Mouse (Mus musculus): ENCODE results near the gene Hapln4.

Gene Hapln4

GRCm38 (mm10) chr8:70104506-70104905 lies 21.2 kb downstream of the Hapln4 start:
- peak; percentile 44 for DNase-seq

GRCm38 (mm10) chr8:70104922-70105321 lies 21.7 kb downstream of the Hapln4 start:
- no peak for DNase-seq

GRCm38 (mm10) chr8:70110451-70110850 lies 27.2 kb downstream of the Hapln4 start:
- no peak for DNase-seq

GRCm38 (mm10) chr8:70111192-70111795 lies 28.0 kb downstream of the Hapln4 start:
- no peak for DNase-seq

GRCm38 (mm10) chr8:70112401-70113016 lies 29.3 kb downstream of the Hapln4 start:
- DNase-seq = no peak

- DNase-seq = no peak
These were observed 31.2 kb downstream of the Hapln4 start for GRCm38 (mm10) chr8:70114488-70114887.

GRCm38 (mm10) chr8:70114892-70115291 lies 31.6 kb downstream of the Hapln4 start:
- DNase-seq = no peak

GRCm38 (mm10) chr8:70117611-70118010 lies 34.4 kb downstream of the Hapln4 start:
- DNase-seq = peak; percentile 15

- DNase-seq = no peak
These were observed 35.8 kb downstream of the Hapln4 start for GRCm38 (mm10) chr8:70118726-70119700.

- DNase-seq = peak; percentile 55
These were observed 37.4 kb downstream of the Hapln4 start, which contains the start of gene Ncan for GRCm38 (mm10) chr8:70120667-70121066. Ncan (minus strand) TSS chr8:70120873.

- DNase-seq = no peak
These were observed 39.6 kb downstream of the Hapln4 start for GRCm38 (mm10) chr8:70122863-70123262.

- no peak for DNase-seq
These were observed 41.7 kb downstream of the Hapln4 start for GRCm38 (mm10) chr8:70124992-70125391.

GRCm38 (mm10) chr8:70128435-70128834 lies 45.2 kb downstream of the Hapln4 start:
- peak; percentile 48 for DNase-seq

GRCm38 (mm10) chr8:70129309-70129952 lies 46.2 kb downstream of the Hapln4 start:
- peak; percentile 46 for DNase-seq

GRCm38 (mm10) chr8:70130066-70130465 lies 46.8 kb downstream of the Hapln4 start:
- DNase-seq = no peak

- DNase-seq = peak; percentile 86
These were observed 48.1 kb downstream of the Hapln4 start, which contains the start of gene Nr2c2ap for GRCm38 (mm10) chr8:70131166-70131883. Nr2c2ap (plus strand) TSS chr8:70131333.

GRCm38 (mm10) chr8:70134086-70134485 lies 50.8 kb downstream of the Hapln4 start:
- no peak for DNase-seq

- DNase-seq = no peak
These were observed 51.7 kb downstream of the Hapln4 start for GRCm38 (mm10) chr8:70134931-70135330.

- no peak for DNase-seq
These were observed 53.3 kb downstream of the Hapln4 start for GRCm38 (mm10) chr8:70136591-70136990.

- no peak for DNase-seq
These were observed 54.6 kb downstream of the Hapln4 start for GRCm38 (mm10) chr8:70137890-70138289.

- DNase-seq = peak; percentile 99
These were observed 56.0 kb downstream of the Hapln4 start, which contains the start of the genes Rfxank, Borcs8 and Mef2b for GRCm38 (mm10) chr8:70139026-70139857. Rfxank (minus strand) TSS chr8:70139154. Borcs8 (plus strand) TSS chr8:70139499. Mef2b (plus strand) TSS chr8:70139711.

All from lung, postnatal 14 days (tissue).